Mouse (Mus musculus): ENCODE results near the gene Gm49380. TPM values are rescaled to one million over a fixed set of nuclear protein-coding genes. Genes with fewer than 3 reads are reported as not detected.

Gm49380 gene
- polyA plus RNA-seq (2015; fragmentation: Nextera tagmentation; extraction: Ambion mirVana), result 0.13 TPM in 1 of 2 replicates, not detected in the other

DNA sequence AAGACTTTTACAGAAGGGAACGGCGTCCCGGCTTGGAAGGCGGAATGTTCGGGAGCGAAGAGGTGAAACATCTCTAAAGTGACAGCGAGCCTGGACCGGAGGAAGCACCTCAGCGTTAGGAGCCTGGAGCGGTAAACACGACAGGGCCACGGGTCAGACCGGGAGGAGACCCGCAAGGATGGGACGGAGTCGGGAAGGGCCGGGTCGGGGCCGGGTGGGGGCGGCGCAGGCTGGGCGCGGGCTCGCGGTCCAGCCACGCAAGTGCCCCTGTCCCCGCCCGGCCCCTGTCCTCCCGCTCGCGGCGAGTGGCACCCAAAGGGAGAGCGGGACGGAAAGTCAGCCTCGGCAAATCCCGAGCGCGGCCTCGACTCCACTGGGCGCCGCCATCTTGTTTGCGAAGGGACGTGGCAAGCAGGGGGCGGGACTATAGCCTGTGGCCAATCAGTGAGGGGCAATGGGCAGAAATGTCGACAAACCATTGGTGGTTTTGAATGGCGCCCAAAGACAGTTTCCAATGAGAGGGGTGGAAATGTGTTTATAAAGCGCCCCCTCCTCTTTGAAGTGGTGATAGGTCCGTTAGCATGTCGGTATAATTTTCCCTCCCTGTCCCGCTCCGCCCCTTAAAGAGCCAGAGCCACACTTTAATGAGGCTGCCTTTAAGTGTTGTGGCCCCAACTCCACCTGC is at the start of gene Gm49380, which contains the start of gene Rnf26:
Gene Gm49380 (minus strand): TSS at position 396 of the 685 bp plus-strand sequence.
Gene Rnf26 (minus strand): TSS at position 413 of the 685 bp plus-strand sequence.
- Histone ChIP-seq H3K4me1 (replicated peaks) (peaks cover 40% of the 10 kb centered on the region), H3K36me3 (no peaks in the 10 kb centered on the region), H3K4me2 (peak within 1 kb of the TSS; percentile 61), H3K4me3 (peak within 1 kb of the TSS; percentile 61), H3K27ac (replicated peaks) (peak within 1 kb of the TSS; percentile 40; the same call in 1 of the 2 replicates), H3K9ac (peak within 1 kb of the TSS; percentile 57), H3K9me3 (no peaks in the 10 kb centered on the region), H3K27me3 (no peaks in the 10 kb centered on the region)
- WGBS, result under 1% methylated on average over 50 of the region's 51 CpGs
- ATAC-seq (ENCODE audit: low FRiP score, low read depth), result peak; percentile 98

DNA sequence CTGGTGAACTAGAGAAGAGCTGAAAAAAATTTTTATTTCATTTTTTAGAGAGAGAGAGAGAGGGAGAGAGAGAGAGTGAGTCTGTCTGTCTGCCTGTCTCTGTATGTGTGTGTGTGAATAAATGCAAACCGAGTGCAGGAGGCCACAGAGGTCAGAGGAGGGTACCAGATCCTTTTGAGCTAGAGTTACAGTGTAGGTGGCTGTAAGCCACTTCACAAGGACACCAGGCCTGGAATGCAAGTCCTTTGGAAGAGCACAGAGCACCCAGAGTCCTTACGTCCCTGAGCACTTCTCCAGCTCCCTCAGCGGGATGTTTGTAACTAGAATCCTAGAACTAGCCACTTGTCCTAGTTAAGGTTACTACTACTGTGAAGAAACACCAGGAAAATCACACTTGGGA is 46.6 kb upstream of the Gm49380 start:
- no peaks in the 10 kb centered on the region for H3K9me3 ChIP-seq
- peaks cover 80% of the 10 kb centered on the region for H3K36me3 ChIP-seq
- no peaks in the 10 kb centered on the region for H3K27me3 ChIP-seq
- H3K4me3 ChIP-seq, result no peak overlapping the region
- ATAC-seq (ENCODE audit: low FRiP score, low read depth), result no peak
- no peak overlapping the region for H3K27ac ChIP-seq (replicated peaks)
- H3K4me2 ChIP-seq, result no peak overlapping the region
- no peak overlapping the region for H3K9ac ChIP-seq
- 85% methylated on average over 3 of the region's 3 CpGs for WGBS
- no peaks in the 10 kb centered on the region for H3K4me1 ChIP-seq (replicated peaks)

DNA sequence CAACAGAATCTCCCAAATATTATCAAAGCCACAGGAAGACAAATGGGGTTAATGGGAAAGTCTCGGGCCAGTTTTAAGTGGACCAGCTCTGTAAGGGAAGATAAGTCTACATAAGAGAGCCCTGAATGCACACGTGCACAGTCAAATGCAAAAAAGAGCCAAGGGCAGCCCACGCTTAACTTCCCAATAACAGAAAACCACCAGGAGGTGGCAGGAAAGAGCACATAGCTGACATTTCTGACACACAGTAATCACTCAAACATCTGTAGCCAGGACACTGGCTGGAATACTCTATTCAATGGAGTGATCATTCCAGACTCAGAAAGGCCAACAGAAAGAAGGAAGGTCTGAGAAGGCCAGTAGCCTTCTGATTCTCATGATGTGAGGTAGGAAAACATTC is 34.0 kb upstream of the Gm49380 start:
- Histone ChIP-seq H3K9ac (no peak overlapping the region), H3K27ac (replicated peaks) (no peak overlapping the region), H3K4me1 (replicated peaks) (no peaks in the 10 kb centered on the region), H3K9me3 (no peaks in the 10 kb centered on the region), H3K4me3 (no peak overlapping the region), H3K36me3 (peaks cover 47% of the 10 kb centered on the region), H3K4me2 (no peak overlapping the region), H3K27me3 (no peaks in the 10 kb centered on the region)
- WGBS, result 55% methylated on average over 3 of the region's 3 CpGs
- ATAC-seq (ENCODE audit: low FRiP score, low read depth), result no peak

DNA sequence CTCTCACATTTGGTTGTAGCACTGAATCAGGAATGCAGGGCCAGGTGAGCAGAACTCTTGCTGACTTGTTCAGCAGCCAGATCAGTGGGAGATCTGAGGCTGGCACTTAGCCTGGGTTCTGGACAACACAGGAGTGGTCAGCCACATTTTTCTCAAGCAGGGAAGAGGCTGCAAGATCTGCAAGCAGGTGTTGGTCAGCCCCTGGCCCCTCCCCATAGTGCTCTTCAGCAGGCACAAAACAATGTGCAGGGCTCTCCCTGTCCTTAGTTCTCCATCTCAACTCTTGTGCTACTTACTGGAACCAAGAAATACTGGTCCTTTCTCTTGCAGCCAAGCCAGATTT is 31.4 kb upstream of the Gm49380 start:
- Histone ChIP-seq H3K36me3 (peaks cover 30% of the 10 kb centered on the region), H3K4me2 (no peak overlapping the region), H3K4me1 (replicated peaks) (no peaks in the 10 kb centered on the region), H3K27me3 (no peaks in the 10 kb centered on the region), H3K9me3 (no peaks in the 10 kb centered on the region), H3K9ac (no peak overlapping the region), H3K4me3 (no peak overlapping the region), H3K27ac (replicated peaks) (no peak overlapping the region)
- ATAC-seq (ENCODE audit: low FRiP score, low read depth), result no peak

DNA sequence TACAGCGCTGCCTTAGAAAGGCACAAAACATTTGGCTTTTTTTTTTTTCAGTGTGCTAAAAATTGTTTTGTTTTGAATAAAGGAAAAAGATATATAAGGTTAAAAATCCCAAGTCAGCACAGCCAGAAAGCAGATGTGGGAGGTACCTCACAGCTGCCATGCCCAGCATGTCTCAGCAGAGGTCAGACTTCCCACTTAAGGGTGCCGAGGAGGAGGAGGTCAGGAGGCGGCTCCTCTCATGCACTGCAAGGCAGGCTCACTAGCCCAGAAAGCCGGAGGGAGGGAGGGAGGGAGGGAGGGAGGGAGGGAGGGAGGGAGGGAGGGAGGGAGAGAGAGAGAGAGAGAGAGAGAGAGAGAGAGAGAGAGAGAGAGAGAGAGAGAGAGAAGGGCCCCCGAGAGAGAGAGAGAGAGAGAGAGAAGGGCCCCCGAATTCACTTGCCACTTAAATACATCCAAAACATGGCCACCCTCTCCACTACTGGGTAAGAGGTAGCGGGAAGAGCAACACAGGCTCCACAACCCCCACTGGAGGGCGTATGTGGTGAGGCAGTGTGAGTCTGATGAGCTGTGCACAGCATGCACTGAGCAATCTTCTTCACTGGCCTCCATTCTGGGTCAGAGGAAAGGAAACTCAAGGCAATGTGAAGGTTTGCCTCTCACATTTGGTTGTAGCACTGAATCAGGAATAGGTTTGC is 30.9 kb upstream of the Gm49380 start:
- no peak for ATAC-seq (ENCODE audit: low FRiP score, low read depth)
- no peak overlapping the region for H3K4me3 ChIP-seq
- H3K36me3 ChIP-seq, result peaks cover 25% of the 10 kb centered on the region
- WGBS, result 29% methylated on average over 6 of the region's 8 CpGs
- no peaks in the 10 kb centered on the region for H3K9me3 ChIP-seq
- no peak overlapping the region for H3K4me2 ChIP-seq
- H3K27me3 ChIP-seq, result no peaks in the 10 kb centered on the region
- H3K4me1 ChIP-seq (replicated peaks), result no peaks in the 10 kb centered on the region
- no peak overlapping the region for H3K27ac ChIP-seq (replicated peaks)
- no peak overlapping the region for H3K9ac ChIP-seq

DNA sequence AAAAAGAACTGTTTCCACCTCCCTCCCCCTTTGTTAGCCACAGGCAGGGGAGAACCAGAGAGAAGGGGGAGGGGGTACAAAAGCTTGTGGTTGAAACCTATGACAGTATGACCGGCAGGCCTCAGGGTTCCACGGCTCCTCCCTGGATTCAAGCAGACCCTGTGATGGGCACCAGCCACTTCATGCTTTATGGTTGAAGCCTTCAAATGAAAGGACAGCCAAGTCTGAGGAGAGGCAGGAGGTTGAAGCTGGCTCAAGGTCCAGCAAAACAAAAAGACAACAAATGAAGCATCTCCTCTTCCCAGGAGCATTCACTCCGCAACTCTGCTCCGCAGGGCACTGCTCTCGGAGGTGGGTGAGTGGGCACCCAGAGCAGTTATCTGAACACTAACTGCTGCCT is 30.1 kb upstream of the Gm49380 start:
- no peak overlapping the region for H3K27ac ChIP-seq (replicated peaks)
- no peak overlapping the region for H3K4me2 ChIP-seq
- H3K9me3 ChIP-seq, result no peaks in the 10 kb centered on the region
- H3K36me3 ChIP-seq, result peaks cover 24% of the 10 kb centered on the region; the same call in 1 of the 2 replicates
- H3K4me1 ChIP-seq (replicated peaks), result no peaks in the 10 kb centered on the region
- H3K9ac ChIP-seq, result no peak overlapping the region
- ATAC-seq (ENCODE audit: low FRiP score, low read depth), result no peak
- 68% methylated on average over 5 of the region's 5 CpGs for WGBS
- no peak overlapping the region for H3K4me3 ChIP-seq
- no peaks in the 10 kb centered on the region for H3K27me3 ChIP-seq

DNA sequence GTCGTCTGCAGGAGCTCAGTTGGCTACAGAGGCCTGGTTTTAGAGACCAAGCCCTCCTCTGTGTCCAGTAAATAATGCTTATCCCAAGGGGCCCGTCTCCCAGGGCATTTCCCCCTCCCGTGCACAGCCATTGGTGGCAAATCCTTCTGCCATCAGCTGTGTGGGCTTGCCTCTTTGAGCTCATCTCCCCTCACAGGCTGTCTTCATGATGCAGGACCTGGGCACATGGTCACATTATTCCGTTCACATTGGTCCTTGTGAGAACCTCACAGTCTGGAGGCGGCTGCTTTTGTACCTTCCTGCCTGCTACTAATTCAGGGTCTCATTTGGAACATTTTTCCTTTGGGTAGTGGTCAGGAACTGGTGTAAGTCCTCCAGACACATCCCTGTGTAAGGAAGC is 28.7 kb upstream of the Gm49380 start:
- ATAC-seq (ENCODE audit: low FRiP score, low read depth), result no peak
- Histone ChIP-seq H3K4me3 (no peak overlapping the region), H3K36me3 (peaks cover 21% of the 10 kb centered on the region; the same call in 1 of the 2 replicates), H3K9me3 (no peaks in the 10 kb centered on the region), H3K27me3 (peaks cover 1% of the 10 kb centered on the region; the same call in 1 of the 2 replicates), H3K9ac (no peak overlapping the region), H3K4me2 (no peak overlapping the region), H3K27ac (replicated peaks) (no peak overlapping the region), H3K4me1 (replicated peaks) (no peaks in the 10 kb centered on the region)
- WGBS, result 69% methylated on average over 5 of the region's 5 CpGs

DNA sequence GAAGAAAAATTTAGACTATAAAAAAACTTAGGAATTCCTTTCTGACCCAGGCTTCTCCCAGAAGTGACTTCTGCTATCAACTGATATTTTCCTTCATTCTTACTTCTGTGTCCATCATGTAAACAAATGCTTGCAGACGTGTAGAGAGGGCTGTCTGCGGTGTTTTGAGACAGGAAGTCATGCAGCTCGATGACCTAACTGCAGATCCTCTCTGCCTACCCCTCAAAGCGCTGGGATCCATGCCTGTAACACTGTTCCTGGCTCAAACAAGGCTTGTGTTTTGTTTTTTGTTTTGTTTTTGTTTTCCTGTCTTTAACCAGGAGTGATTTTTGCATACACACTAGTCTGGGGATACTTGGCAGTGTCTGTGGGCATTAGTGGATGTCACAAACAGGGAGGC is 24.5 kb upstream of the Gm49380 start:
- Histone ChIP-seq H3K36me3 (no peaks in the 10 kb centered on the region), H3K27ac (replicated peaks) (no peak overlapping the region), H3K4me1 (replicated peaks) (peaks cover 26% of the 10 kb centered on the region), H3K4me3 (no peak overlapping the region), H3K4me2 (no peak overlapping the region), H3K9me3 (no peaks in the 10 kb centered on the region), H3K27me3 (peaks cover 28% of the 10 kb centered on the region), H3K9ac (no peak overlapping the region)
- ATAC-seq (ENCODE audit: low FRiP score, low read depth), result no peak
- 76% methylated on average over 4 of the region's 4 CpGs for WGBS

DNA sequence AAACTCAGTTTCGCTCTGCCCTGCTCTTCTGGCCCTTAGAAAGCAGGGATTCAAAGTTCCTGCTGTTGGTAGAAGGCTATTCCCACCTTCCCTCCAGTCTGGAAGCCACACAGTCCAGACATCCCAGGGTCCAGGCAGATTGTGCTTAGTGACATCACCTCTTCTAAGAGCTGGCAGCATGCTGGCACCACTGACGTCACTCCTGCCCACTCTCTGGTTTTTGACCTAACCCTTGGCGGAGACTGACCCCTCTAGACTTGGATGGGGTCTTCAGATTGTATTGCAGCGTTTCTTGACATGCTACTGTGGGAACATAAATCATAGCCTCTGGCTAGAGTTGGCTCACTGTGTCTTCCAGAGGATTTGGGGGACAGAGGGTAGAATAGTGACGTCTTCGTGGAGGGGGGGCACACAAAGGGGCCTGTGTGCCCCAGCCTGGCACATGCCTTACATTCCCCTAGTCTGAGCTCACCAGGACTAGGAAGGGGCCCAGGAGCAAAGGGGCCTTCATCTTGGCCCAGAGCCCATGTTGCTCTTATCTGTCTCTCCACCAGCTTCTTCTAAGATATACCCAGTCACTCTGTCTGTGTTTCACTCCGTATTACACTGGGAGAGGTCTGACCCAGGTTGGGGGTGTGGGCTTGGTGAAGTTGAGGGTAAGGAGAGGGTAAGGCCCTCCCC is 22.6 kb upstream of the Gm49380 start:
- no peaks in the 10 kb centered on the region for H3K9me3 ChIP-seq
- peaks cover 26% of the 10 kb centered on the region for H3K4me1 ChIP-seq (replicated peaks)
- peak overlapping the region; percentile 43 for H3K4me3 ChIP-seq
- H3K9ac ChIP-seq, result no peak overlapping the region
- 0 out of 2 replicates have a peak overlapping the region, but pooled peaks have one; percentile 3 for H3K27ac ChIP-seq (replicated peaks)
- H3K36me3 ChIP-seq, result no peaks in the 10 kb centered on the region
- H3K4me2 ChIP-seq, result peak overlapping the region; percentile 93
- WGBS, result 49% methylated on average over 7 of the region's 7 CpGs
- H3K27me3 ChIP-seq, result peaks cover 43% of the 10 kb centered on the region
- no peak for ATAC-seq (ENCODE audit: low FRiP score, low read depth)

DNA sequence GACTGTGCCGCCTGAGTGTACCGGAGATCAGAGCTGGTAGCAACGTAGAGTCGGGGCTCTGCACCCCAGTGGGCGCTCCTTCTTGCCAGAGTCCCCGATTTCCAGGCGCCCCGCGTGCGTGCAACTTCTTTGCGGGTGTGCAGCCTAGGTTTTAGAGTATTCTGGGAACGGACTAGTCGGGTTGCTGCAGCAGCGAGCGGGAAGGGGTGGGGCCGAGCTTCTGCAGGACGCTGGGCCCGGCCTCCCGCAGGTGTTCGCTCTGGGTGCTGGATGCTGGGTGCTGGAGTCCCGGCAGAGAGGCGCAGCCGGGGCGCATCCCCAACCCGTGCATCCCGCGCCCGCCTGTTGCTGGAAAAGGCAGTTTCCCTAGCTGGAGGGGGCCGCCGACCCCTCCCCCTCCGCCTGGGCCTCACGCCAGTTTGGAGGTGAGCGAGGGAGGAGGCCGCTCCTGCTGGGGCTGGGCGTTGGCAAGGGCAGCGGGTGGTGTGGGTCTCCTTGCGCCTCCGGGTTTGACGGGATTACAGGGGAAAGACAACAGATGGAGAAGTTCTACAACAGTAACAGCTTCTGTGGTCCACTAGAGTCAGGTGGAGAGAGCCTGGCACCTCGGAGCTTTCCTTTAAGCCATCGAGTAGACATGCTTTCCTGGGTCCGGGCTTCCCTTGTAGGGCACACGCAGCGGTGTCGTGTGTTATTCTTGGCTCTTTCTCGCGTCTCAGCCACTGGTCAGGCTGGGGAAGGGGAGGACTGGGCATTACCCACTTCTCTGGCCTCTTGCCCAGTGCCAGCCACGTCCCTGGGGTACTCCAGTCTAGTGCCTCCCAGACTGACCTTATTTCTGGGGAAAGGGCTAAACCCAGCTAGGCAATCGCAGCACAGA is 21.8 kb upstream of the Gm49380 start:
- H3K27ac ChIP-seq (replicated peaks), result 0 out of 2 replicates have a peak overlapping the region, but pooled peaks have one; percentile 26
- peak overlapping the region; percentile 43 for H3K4me3 ChIP-seq
- no peaks in the 10 kb centered on the region for H3K9me3 ChIP-seq
- H3K4me2 ChIP-seq, result peak overlapping the region; percentile 93
- WGBS, result 3% methylated on average over 49 of the region's 49 CpGs
- peak overlapping the region; percentile 45 for H3K9ac ChIP-seq
- peaks cover 33% of the 10 kb centered on the region for H3K4me1 ChIP-seq (replicated peaks)
- H3K27me3 ChIP-seq, result peaks cover 44% of the 10 kb centered on the region
- ATAC-seq (ENCODE audit: low FRiP score, low read depth), result peak; percentile 52; the same call in 1 of the 2 replicates
- no peaks in the 10 kb centered on the region for H3K36me3 ChIP-seq

DNA sequence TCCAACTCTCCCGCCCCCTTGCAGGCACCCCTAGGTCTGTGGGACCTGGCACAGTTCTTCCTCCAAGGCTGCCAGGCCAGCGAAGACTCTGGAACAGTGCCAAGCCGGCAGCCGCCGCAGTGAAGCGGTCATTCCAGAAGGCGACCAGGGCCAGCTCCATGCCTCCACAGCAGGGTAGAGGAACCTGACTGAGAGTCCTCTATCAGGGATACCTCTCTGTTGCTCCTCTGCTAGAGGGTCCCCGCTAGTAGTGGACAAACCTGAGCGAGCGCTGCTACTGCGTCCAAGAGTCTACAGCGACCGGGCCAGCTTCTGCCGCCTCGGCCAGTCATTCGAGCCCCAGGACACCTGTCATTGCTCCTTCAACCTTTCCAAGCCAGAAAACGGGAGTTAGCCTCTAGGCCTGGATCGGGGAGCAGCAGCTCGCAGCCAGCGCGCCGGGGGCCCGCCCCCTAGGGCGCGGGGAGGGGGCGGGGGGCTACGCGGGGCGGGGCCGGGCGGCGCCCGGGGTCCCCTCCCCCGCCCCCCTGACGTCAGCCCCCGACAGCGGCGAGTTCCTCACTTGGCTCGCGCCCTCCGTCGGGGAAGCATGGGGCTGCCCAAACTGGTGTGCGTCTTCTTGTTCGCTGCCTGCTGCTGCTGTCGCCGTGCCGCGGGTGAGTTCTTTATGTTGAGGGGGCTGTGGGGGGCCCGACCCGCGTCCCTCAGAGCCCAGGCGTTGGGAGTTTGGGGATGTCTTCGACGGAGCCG is 21.0 kb upstream of the Gm49380 start, which contains the start of gene Mcam:
Gene Mcam (plus strand): TSS at position 369 of the 750 bp plus-strand sequence.
- Histone ChIP-seq H3K9ac (peak within 1 kb of the TSS; percentile 45), H3K36me3 (no peaks in the 10 kb centered on the region), H3K27me3 (peaks cover 46% of the 10 kb centered on the region), H3K9me3 (no peaks in the 10 kb centered on the region), H3K4me1 (replicated peaks) (peaks cover 39% of the 10 kb centered on the region), H3K27ac (replicated peaks) (peak within 1 kb of the TSS; percentile 26; the same call in 1 of the 2 replicates), H3K4me2 (peak within 1 kb of the TSS; percentile 93), H3K4me3 (peak within 1 kb of the TSS; percentile 43)
- WGBS, result under 1% methylated on average over 51 of the region's 55 CpGs
- peak; percentile 42; the same call in 1 of the 2 replicates for ATAC-seq (ENCODE audit: low FRiP score, low read depth)
